Mouse (Mus musculus) lung, adult 18-20 months (tissue): ENCODE measurements around the gene Dpt.
"Not testable (repeated sequence)": the region's sequence is repeated elsewhere in the genome, so short reads cannot be mapped to it uniquely, and the experiment has no call there.

Experiments used
- DNase-seq, 2 experiments: peaks; one replicate each; pipeline ENCODE4 v3.0.0; 2022; ENCODE audit warnings: mixed read lengths in 2 of 2

Gene Dpt

DNA sequence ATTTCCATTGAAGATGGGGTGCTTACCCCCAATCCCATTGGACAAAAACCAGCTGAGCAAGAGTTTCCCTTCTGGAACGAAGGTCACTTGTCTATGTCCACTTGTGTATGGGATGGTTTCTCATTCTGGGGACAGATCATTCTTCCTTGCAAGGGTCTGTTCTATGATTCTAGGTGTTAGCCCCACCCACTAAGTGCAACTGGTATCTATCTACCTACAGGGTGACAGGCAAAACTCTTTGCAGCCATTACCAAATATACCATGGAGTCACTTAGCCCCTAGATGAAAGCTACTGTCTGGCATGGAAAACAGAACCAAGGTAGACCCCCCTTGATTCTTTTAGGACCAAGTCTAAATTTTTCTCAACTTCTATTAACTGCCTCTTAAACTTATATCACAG, 24.9 kb downstream of the Dpt start:
- no peak for DNase-seq

GRCm38 (mm10) chr1:164821821-164822220, 25.4 kb downstream of the Dpt start:
- DNase-seq = no peak

DNA sequence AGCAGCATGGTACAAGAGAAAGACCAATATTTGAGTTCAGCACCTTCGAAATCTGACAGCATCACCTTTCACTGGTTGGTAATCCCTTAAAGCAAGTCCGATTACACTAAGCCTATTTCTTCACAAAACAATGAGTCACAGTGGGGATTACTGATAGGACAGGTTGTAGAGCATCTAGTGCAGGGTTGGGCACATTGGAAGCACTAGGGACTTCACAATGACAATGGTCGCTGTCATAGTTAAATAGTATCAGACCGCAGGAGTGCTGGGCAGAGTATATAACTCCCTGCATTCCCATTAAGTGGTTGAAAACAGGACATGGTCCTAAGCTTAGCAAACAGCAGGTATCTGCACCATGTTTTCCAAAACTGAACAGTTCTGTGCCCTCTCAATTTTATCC, 25.8 kb downstream of the Dpt start:
- DNase-seq = no peak

GRCm38 (mm10) chr1:164824896-164825295, 28.5 kb downstream of the Dpt start:
- no peak for DNase-seq

DNA sequence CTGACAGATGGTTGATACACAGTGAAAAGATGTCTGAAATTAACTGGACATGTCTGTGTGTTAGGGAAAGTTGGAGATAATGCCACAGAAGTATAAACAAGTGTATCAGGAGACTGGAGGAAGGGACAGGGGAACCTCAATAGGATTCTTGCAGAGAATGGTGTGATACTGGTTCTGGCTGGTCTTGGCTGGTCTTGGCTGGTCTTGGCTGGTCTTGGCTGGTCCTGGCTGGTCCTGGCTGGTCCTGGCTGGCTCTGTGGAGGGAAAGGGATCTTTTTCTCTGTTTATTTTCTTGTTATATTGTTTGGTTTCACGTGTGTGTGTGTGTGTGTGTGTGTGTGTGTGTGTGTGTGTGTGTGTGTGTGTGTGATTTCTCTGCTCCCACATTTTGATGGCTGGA, 33.4 kb downstream of the Dpt start:
- DNase-seq = no peak

DNA sequence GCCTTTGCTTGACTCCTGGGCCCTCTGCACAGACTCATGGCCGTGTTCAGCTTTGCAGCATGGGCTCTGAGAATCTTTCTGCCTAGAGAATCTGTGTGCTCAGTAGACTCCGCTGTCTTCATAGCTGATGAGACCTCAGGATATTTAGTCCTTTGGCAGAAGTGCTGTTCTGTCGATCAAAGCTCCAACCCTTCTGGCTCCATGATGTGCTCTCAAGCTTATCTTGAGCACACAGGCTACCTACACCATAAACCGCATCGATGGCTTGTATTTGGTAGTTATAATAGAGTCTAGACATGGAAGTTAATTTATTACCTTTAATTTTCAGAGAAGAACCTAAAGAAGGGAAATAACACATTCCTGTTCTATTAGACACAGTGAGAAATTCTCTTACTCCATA, 36.0 kb downstream of the Dpt start:
- no peak for DNase-seq

- DNase-seq = no peak
Measured at GRCm38 (mm10) chr1:164848616-164849265, 52.3 kb downstream of the Dpt start.

- not testable (repeated sequence) for DNase-seq
Measured at GRCm38 (mm10) chr1:164855700-164856099, 59.3 kb downstream of the Dpt start.

DNA sequence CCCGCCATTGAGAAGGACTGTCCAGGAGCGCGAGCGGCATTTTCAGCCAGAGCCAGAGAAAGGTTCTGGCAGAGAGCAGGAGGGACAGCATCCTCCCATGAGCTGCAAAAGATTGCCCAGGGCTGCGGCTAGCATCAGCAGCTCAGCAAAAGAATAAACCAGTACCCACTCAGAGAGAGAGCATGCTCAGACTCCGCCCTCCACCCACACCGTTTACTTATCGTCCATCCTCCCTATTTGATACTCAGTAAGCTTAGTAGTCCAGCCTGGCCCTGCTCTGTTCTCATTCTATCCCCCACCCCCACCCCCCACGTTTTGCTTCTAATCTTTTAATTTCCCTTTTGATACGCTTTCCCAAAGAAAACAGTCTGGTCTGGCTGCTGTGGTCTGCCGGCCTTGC, 63.5 kb downstream of the Dpt start:
- no peak for DNase-seq

DNA sequence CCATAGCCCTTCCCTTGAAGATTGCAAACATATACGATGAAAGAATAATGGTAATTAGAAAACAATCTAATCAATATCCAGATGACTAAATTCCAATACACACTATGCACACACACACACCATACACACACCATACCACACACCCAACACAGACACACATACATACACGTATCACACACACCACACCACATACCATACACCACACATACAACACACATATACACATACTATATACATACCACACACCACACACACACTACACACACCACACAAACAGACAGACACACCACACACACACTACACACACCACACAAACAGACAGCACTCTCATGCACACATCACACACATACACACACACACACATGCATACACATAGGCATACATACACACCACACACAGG, 64.3 kb downstream of the Dpt start:
- no peak for DNase-seq

GRCm38 (mm10) chr1:164861501-164861900, 65.1 kb downstream of the Dpt start:
- no peak for DNase-seq

DNA sequence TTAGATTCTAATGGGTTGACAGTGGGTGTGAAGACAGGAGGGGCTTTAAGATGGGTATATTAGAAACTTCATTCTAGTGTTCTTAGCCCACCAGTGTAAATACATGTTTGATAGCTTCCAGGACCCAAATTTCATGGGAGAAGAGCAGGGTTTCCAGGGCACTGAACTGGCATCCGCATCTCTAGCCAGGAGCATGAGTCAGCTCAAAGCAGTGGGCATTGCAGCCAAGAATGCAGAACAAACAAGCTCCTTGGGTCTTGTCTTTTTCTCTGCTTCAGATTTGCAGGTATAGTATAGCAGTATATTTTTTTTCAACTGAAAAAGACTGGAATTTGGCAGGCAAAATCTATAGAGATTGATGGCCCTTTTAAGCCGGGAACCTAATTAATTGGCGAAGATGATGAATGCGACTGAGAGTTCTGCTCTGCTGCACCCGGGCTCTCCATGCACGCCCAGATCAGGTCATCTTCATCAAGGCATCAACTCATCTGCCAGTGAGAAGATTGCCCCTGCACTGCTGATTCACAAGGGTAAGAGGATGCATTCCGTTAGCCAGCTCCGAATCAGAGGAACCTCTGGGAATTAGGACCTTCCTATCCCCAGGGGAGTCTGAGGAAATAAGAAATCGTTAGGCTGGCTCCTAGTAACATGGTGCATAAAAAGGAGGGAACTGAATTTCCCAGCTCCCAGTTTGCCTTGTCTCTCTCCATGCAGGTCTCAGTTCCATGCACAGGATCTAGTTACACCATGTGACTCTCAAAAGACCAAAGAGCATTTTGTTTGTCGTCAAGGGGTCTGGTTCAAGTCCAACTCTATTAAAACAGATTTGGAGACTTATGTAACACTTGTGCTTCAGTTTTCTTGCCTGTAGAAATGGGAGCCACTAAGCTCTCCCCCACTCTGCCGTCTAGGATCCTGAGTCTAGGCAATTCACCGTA, 66.8 kb downstream of the Dpt start:
- no peak for DNase-seq

DNA sequence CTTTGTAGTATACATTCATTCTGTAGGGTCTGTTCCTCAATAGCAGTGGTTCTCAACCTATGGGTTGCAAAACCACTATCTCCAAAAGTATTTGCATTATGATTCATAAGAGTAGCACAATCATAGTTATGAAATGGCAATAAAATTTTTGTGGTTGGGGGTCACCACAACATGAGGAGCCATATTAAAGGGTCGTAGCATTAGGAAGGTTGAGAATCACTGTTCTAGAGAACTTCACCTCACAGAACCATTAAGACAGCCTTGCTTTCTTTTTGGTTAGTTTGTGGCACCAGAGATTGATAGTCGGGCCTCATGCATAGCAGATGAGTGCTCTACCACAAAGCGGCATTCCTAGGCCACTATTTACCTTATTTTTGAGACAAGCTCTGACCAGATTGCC, 68.2 kb downstream of the Dpt start:
- no peak for DNase-seq

GRCm38 (mm10) chr1:164870694-164871093, 74.2 kb downstream of the Dpt start:
- DNase-seq = peak; percentile 7 to 9
